Mouse (Mus musculus) midbrain, embryonic 16.5 days (tissue): ENCODE measurements around the gene Ctnnd1. TPM values are rescaled to one million over a fixed set of nuclear protein-coding genes. Genes with fewer than 3 reads are reported as not detected.

Experiments used
- ATAC-seq: fragments of 200-750 bp; cut with Nextera tagmentation; 2 replicates; pipeline ENCODE4 v1.8.0; 2017; ENCODE audit warnings: moderate TSS enrichment
- H3K27ac ChIP-seq: fragments of 300-500 bp; sonication (generic); 2 replicates; pipeline ENCODE4 v1.5.1; 2014; ENCODE audit warnings: mild to moderate bottlenecking, low read length, mixed read lengths
- H3K27me3 ChIP-seq: fragments of 300-500 bp; sonication (generic); 2 replicates; pipeline ENCODE4 v1.6.1; 2014; ENCODE audit warnings: low read depth, low read length, mixed read lengths; ENCODE audit not compliant: control insufficient read depth, insufficient read depth
- H3K36me3 ChIP-seq: fragments of 300-500 bp; sonication (generic); 2 replicates; pipeline ENCODE4 v1.6.1; 2014; ENCODE audit warnings: mild to moderate bottlenecking, low read length, moderate library complexity, mixed read lengths; ENCODE audit not compliant: control insufficient read depth, insufficient read depth
- H3K4me1 ChIP-seq: fragments of 300-500 bp; sonication (generic); 2 replicates; pipeline ENCODE4 v1.6.1; 2014; ENCODE audit warnings: mild to moderate bottlenecking, low read length, mixed read lengths; ENCODE audit not compliant: control insufficient read depth, insufficient read depth
- H3K4me2 ChIP-seq: fragments of 300-500 bp; sonication (generic); 2 replicates; pipeline ENCODE4 v1.6.1; 2014; ENCODE audit warnings: mild to moderate bottlenecking, low read length, mixed read lengths
- H3K4me3 ChIP-seq: fragments of 300-500 bp; sonication (generic); 2 replicates; pipeline ENCODE4 v1.5.1; 2014; ENCODE audit warnings: low read depth, mild to moderate bottlenecking, low read length, moderate library complexity, mixed read lengths
- H3K9ac ChIP-seq: fragments of 300-500 bp; sonication (generic); 2 replicates; pipeline ENCODE4 v1.6.1; 2014; ENCODE audit warnings: low read depth, low read length, mixed read lengths
- H3K9me3 ChIP-seq: fragments of 300-500 bp; sonication (generic); replicated peaks from 2 replicates; pipeline ENCODE4 v1.6.1; 2014; ENCODE audit warnings: mild to moderate bottlenecking, low read length, mixed read lengths; ENCODE audit not compliant: control insufficient read depth, poor library complexity, severe bottlenecking
- WGBS: fragments of 180-500 bp; shearing (Covaris S2); extraction: QIAGEN DNeasy Blood & Tissue Kit; methylation state at CpG from one replicate; pipeline ENCODE4 v1.1.7; 2014; 5-methylcytosine and 5-hydroxymethylcytosine counted together
- polyA plus RNA-seq: library from polyadenylated mRNA; unstranded; fragments of >200 nt; fragmentation: Nextera tagmentation; extraction: Ambion mirVana; gene quantifications from 2 replicates; pipeline ENCODE4 v1.2.1, GENCODE M21; 2015

The Ctnnd1 gene
- polyA plus RNA-seq, 1 experiment from 2014 or later = 30.1 TPM

DNA sequence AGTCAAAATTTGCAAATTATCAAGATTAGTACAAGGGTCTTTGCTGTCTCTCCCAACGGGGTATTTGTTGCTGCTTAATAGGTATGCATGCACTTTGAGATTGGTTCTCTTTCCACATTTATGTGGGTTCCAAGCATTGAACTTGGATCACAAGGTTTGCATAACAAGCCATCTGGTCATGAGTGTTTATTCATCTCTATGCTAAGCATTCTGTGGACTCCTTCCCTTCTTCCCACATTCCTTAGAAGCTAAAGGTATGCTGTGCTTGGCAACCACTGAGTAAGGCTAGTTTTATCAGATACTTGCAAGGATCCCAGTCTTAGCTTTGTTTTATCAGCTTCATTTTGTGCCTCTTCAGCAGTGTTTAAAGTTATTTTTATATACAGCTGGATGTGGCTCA is 53.4 kb downstream of the Ctnnd1 start:
- Histone ChIP-seq H3K4me3 (no peak overlapping the region), H3K4me1 (no peaks in the 10 kb centered on the region), H3K4me2 (no peak overlapping the region), H3K27ac (no peak overlapping the region), H3K9me3 (no peaks in the 10 kb centered on the region), H3K27me3 (no peaks in the 10 kb centered on the region), H3K36me3 (peaks cover 14% of the 10 kb centered on the region), H3K9ac (no peak overlapping the region)
- WGBS = 100% methylated on average over 1 of the region's 1 CpGs
- ATAC-seq = no peak

DNA sequence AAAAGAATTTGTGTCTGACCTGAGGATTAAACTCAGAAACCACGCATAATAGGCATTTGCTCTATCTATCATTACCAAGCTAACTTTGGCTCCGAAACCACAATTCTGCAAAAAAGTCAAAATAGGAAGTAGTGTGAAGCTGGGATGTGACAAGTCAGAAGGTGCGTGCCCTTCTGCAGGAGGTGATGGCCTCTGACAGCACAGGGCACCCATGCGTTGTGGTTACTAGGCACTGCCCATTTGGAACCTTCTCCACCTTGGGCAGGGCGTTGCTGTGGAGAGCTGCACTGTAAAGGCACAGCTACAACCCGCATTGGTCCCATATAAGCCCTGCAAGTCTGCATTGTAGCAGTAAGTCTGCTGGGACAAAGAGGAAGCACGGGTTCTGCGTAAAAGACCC is 57.8 kb downstream of the Ctnnd1 start:
- H3K27ac ChIP-seq = no peak overlapping the region
- H3K9me3 ChIP-seq = no peaks in the 10 kb centered on the region
- no peak overlapping the region for H3K9ac ChIP-seq
- no peak overlapping the region for H3K4me2 ChIP-seq
- no peak overlapping the region for H3K4me3 ChIP-seq
- H3K36me3 ChIP-seq = no peaks in the 10 kb centered on the region; the same call in 1 of the 2 replicates
- H3K4me1 ChIP-seq = no peaks in the 10 kb centered on the region
- no peak for ATAC-seq
- H3K27me3 ChIP-seq = no peaks in the 10 kb centered on the region
- WGBS = 94% methylated on average over 8 of the region's 8 CpGs

DNA sequence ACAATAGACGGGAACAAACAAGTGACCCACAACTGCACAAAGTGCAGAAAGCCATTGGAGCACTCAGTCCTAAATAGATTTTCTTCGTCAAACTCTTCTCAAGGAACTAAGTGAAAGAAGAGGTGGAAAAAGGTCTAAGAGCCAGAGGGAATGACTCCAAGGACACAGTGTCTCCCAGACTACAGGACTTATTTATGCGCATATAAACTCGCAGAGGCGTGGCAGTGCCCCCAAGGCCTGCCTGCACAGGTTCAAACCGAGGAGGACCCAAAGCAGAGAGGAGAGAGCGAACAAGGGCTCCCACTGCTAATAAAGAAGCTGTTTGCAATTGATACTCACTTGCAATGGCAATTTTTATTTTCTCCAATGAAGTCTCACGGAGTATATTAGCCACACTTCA is 64.9 kb downstream of the Ctnnd1 start:
- WGBS = 80% methylated on average over 8 of the region's 8 CpGs
- Histone ChIP-seq H3K4me1 (no peaks in the 10 kb centered on the region), H3K4me3 (no peak overlapping the region), H3K9me3 (no peaks in the 10 kb centered on the region), H3K27ac (no peak overlapping the region), H3K36me3 (no peaks in the 10 kb centered on the region), H3K4me2 (no peak overlapping the region), H3K27me3 (no peaks in the 10 kb centered on the region), H3K9ac (no peak overlapping the region)
- no peak for ATAC-seq

DNA sequence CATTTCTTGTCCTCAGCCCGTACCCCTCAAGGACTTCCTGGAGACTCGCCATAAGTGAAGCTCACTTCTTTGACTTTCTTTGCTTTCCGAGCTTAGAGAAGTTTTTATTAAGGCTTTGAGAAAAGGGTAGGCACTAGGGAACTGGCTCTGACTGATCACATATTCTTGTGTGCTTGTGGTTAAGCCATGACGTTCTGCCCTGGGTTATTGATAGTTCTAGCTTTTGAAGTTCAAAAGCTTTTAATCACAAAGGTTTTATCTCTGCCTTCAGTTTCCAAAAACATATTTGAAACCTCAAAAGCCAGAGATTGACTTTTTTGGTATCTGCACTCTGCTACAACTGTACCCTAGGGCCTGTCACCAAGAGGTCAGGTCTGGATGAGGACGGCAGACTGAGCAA is 68.3 kb downstream of the Ctnnd1 start:
- H3K27me3 ChIP-seq = no peaks in the 10 kb centered on the region
- 88% methylated on average over 5 of the region's 5 CpGs for WGBS
- H3K9me3 ChIP-seq = no peaks in the 10 kb centered on the region
- ATAC-seq = no peak
- H3K36me3 ChIP-seq = no peaks in the 10 kb centered on the region
- no peak overlapping the region for H3K4me2 ChIP-seq
- H3K4me1 ChIP-seq = no peaks in the 10 kb centered on the region
- no peak overlapping the region for H3K4me3 ChIP-seq
- no peak overlapping the region for H3K9ac ChIP-seq
- H3K27ac ChIP-seq = no peak overlapping the region

DNA sequence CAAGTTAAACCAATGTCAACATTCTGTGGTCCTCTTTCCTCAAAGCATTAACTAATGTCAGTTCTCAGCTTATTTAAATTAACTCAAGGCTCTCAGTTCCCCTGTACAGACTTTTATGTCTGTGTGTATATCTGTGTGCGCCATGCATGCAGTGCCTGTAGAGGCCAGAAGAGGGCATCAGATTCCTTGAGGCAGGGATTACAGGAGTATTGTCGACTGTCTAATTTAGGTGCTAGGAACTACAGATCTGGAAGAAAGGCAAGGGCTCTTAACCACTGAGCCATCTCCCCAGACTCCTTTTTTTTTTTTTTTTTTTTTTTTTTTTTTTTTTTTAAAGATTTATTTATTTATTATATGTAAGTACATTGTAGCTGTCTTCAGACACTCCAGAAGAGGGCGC is 69.4 kb downstream of the Ctnnd1 start:
- Histone ChIP-seq H3K4me1 (no peaks in the 10 kb centered on the region), H3K9me3 (no peaks in the 10 kb centered on the region), H3K36me3 (no peaks in the 10 kb centered on the region), H3K27me3 (no peaks in the 10 kb centered on the region), H3K27ac (no peak overlapping the region), H3K4me3 (no peak overlapping the region), H3K4me2 (no peak overlapping the region), H3K9ac (no peak overlapping the region)
- 94% methylated on average over 2 of the region's 3 CpGs for WGBS
- no peak for ATAC-seq

DNA sequence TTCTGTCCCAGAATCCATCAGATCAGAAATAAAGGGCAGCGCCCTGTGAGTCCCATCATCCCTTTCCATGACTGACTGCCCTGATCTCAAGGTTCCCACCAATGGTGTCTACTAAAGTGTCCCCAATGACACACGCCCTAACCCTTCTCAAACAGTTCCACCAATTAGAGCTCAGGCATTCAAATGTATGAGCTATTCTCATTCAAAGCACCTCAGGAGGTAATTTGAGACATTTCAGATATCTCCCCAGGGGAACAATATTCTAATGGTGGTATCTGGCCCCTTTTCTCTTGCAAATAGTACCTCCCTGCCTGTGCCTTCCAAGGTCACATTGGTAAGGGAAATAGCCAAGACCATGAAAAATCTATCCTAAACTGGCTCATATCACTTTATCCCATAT is 71.3 kb downstream of the Ctnnd1 start:
- Histone ChIP-seq H3K27me3 (no peaks in the 10 kb centered on the region), H3K36me3 (no peaks in the 10 kb centered on the region), H3K9ac (no peak overlapping the region), H3K4me3 (no peak overlapping the region), H3K4me1 (no peaks in the 10 kb centered on the region), H3K27ac (no peak overlapping the region), H3K4me2 (no peak overlapping the region), H3K9me3 (no peaks in the 10 kb centered on the region)
- ATAC-seq = no peak
- WGBS = 93% methylated on average over 2 of the region's 2 CpGs

DNA sequence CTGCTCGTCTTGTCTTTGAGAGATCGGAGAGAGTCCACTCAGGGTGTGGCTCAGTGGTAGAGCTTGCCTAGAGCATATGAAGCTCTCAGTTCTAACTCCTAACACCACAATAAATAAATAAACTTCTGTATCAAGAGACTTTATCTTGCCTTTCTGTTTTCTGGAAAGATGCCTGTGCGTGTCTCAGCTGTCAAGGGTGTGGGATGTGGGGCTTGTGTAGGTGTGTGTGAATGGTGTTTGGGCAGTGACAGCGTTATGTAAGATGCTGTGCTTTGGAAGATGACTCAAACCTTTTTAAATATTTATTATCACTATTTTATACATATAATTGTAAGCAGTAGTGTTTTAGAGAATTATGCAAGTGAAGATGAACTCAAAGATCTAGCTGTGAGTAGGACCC is 76.4 kb downstream of the Ctnnd1 start:
- Histone ChIP-seq H3K27ac (no peak overlapping the region), H3K36me3 (no peaks in the 10 kb centered on the region), H3K9ac (no peak overlapping the region), H3K4me3 (no peak overlapping the region), H3K4me1 (no peaks in the 10 kb centered on the region), H3K27me3 (no peaks in the 10 kb centered on the region), H3K9me3 (no peaks in the 10 kb centered on the region), H3K4me2 (no peak overlapping the region)
- WGBS = 97% methylated on average over 4 of the region's 4 CpGs
- ATAC-seq = no peak

DNA sequence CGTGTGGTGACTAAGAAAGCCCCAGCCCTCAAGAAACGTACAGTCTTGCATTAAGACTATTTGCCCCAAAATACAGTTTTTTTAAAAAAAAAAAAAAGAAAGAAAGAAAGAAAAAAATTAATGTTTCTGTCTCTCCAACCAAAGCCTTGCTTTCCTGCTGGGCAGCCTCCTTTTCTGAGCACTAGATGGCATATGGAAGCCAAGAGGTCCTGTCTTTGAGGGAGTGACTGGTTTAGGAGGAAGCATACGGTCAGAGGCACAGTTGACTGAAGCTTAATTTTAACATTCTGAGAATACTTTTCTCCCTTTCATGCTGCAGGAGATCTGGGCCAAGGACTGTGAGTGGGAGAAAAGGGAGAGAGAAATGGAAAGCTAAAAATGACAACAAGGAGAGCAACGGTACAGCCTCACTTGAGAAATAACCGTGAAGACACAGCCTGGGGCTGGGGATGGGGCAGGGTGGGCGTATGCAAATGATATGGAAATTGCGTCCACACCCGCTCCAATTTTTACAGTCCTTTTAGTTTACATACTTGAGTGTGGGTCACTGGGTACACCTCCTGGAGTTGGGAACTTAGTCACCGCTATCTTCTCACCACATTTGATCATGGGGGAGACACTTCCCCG is 93.6 kb downstream of the Ctnnd1 start:
- no peak for ATAC-seq
- Histone ChIP-seq H3K36me3 (no peaks in the 10 kb centered on the region), H3K9ac (no peak overlapping the region), H3K27me3 (no peaks in the 10 kb centered on the region), H3K4me3 (no peak overlapping the region), H3K4me1 (0 out of 2 replicates have a peak, but pooled peaks cover 2% of the 10 kb centered on the region), H3K4me2 (no peak overlapping the region), H3K27ac (no peak overlapping the region), H3K9me3 (no peaks in the 10 kb centered on the region)
- 50% methylated on average over 10 of the region's 10 CpGs for WGBS

DNA sequence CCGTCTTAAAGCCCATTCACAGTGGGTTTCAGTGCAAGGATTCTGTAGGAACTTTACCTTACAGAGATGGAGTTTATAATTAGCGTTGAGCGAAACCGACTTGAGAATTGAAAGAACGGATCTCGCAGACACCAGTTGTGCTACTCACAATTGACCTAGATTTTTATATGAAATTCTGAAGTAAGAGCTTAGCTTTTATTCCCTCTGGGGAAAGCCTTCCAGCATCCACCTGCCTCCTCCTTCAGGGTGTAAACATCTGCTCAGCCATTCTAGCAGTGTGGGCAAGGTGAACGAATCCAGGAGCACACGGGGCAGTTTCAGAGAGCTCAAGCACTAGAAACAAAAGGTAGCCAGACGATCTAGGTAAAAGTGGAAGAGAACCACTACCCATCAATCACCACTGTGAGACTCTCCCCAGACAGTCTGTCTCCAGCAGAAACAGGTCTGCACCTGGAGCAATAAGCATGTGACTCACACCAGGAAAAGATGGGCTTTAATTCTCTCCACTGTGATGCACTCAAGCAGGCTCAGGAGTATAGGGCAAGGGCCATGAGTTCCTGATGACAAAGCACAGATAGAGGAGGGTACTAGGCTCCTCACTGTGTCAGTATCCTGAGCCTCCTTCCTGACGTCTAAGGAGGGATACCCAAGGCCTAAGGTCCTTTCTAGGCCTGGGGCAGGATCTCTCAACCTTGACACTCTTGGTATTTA is 99.0 kb downstream of the Ctnnd1 start:
- H3K4me2 ChIP-seq = no peak overlapping the region
- no peak for ATAC-seq
- H3K9ac ChIP-seq = no peak overlapping the region
- H3K36me3 ChIP-seq = no peaks in the 10 kb centered on the region
- WGBS = 72% methylated on average over 10 of the region's 10 CpGs
- H3K4me1 ChIP-seq = no peaks in the 10 kb centered on the region
- H3K27ac ChIP-seq = no peak overlapping the region
- H3K27me3 ChIP-seq = no peaks in the 10 kb centered on the region
- H3K4me3 ChIP-seq = no peak overlapping the region
- H3K9me3 ChIP-seq = no peaks in the 10 kb centered on the region
